Comparison of ENCODE assay signal across 10 mouse cellular contexts in the genomic region with DNA sequence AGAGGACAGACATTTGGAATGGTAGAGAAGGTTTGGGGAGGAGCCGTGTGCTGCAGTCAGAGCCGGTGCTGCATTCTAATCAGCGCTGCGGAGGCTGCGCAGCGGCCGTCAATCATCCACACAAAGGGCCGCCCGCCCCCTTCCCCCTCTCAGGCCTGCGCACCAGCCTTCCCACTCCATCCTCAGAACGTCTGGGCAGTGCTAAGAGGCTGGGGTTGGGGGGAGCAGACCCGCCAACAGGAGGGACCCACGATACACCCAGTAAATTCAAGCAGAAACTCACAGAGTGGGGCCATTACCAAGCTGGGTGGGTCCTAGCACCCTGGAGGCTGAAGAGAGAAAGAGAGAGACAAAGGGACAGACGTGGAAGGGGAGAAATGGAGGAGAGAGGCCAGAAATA. TPM values are rescaled to one million over a fixed set of nuclear protein-coding genes. Genes with fewer than 3 reads are reported as not detected.
DNase-seq lines count a peak whose midpoint lies in the region; ATAC-seq lines count a peak whose summit lies in the region.
"Had no signal": no experiment of that assay in that cellular context is flagged by ENCODE, and none has a peak within 500 bp of the region (broad histone marks: within the 10 kb centered on the region; RNA-seq: fewer than 3 reads in every experiment).

No protein-coding gene starts in this region.

- H3K4me1 ChIP-seq in forebrain, embryonic 14.5 days (ENCODE audit: control insufficient read depth, insufficient read depth, low read length): peaks cover 51% of the 10 kb centered on the region
- H3K4me1 ChIP-seq in limb, embryonic 13.5 days: peaks cover 43% of the 10 kb centered on the region

- peak overlapping the region; percentile 29; the same call in 1 of the 2 replicates for H3K4me2 ChIP-seq in forebrain, embryonic 14.5 days (ENCODE audit: low read length)
- peak overlapping the region; percentile 7; the same call in 1 of the 2 replicates for H3K4me2 ChIP-seq in limb, embryonic 13.5 days (replicated peaks)

- 3% methylated on average over 14 of the region's 14 CpGs for WGBS in forebrain, embryonic 14.5 days
- WGBS in limb, embryonic 13.5 days: 6% methylated on average over 14 of the region's 14 CpGs

- ATAC-seq in forebrain, embryonic 14.5 days: peak; percentile 73
- no peak for ATAC-seq in limb, embryonic 13.5 days (ENCODE audit: low FRiP score, low read depth)
- ATAC-seq in monocyte, adult 5-6 weeks (replicated peaks; ENCODE audit: insufficient number of reproducible peaks, low FRiP score, low TSS enrichment, poor library complexity, severe bottlenecking): no peak
- ATAC-seq: Patski had no signal

- DNase-seq in right cerebral cortex, postnatal 4 days: peak; percentile 69
- DNase-seq in right cerebral cortex, postnatal 25 days: no peak
- peak; percentile 89 for DNase-seq in forebrain, embryonic 14.5 days (ENCODE audit: low spot score)
- no peak for DNase-seq in kidney, adult 8-10 months
- no peak for DNase-seq in thymus, adult 18-20 months
- DNase-seq: cerebellum, adult 2 months; kidney, adult 9 months had no signal

- H3K36me3 ChIP-seq in forebrain, embryonic 14.5 days (ENCODE audit: control insufficient read depth, insufficient read depth, low read length): no peaks in the 10 kb centered on the region
- no peaks in the 10 kb centered on the region for H3K36me3 ChIP-seq in limb, embryonic 13.5 days

- peak overlapping the region; percentile 92 for H3K27ac ChIP-seq in forebrain, embryonic 14.5 days (ENCODE audit: low read depth, low read length)
- no peak overlapping the region for H3K27ac ChIP-seq in limb, embryonic 13.5 days

- H3K27me3 ChIP-seq in forebrain, embryonic 14.5 days (replicated peaks; ENCODE audit: control insufficient read depth, insufficient read depth, low read length): peaks cover 16% of the 10 kb centered on the region
- H3K27me3 ChIP-seq in limb, embryonic 13.5 days: peaks cover 73% of the 10 kb centered on the region

- H3K4me3 ChIP-seq in forebrain, embryonic 14.5 days (ENCODE audit: low read depth, low read length): no peak overlapping the region
- H3K4me3 ChIP-seq in limb, embryonic 13.5 days: no peak overlapping the region

- peak overlapping the region; percentile 52 for H3K9ac ChIP-seq in forebrain, embryonic 14.5 days (ENCODE audit: low read length)
- H3K9ac ChIP-seq in limb, embryonic 13.5 days: 0 out of 2 replicates have a peak overlapping the region, but pooled peaks have one; percentile 19

- no peaks in the 10 kb centered on the region for H3K9me3 ChIP-seq in forebrain, embryonic 14.5 days (replicated peaks; ENCODE audit: control insufficient read depth, low read length)
- no peaks in the 10 kb centered on the region for H3K9me3 ChIP-seq in limb, embryonic 13.5 days

RNA-seq across cellular contexts. Expression of a gene that starts 22.0 kb away (rescaled TPM):
- 48.2 and 61.2 TPM in 2 replicates for polyA plus RNA-seq in forebrain, embryonic 14.5 days (2014; fragmentation: Nextera tagmentation; extraction: Ambion mirVana)
- 57.7 and 58.3 TPM in 2 replicates for polyA plus RNA-seq in limb, embryonic 13.5 days (2015; fragmentation: Nextera tagmentation; extraction: Ambion mirVana)
- 34.7 to 46.4 TPM (median 44.7 TPM) in 3 replicates for total RNA-seq in monocyte, adult 5-6 weeks (2017)

Comparison
In these comparisons a context has a peak if more than half of its experiments do, and no peak if none do; other contexts are left out.
1. DNase-seq: peak in right cerebral cortex, postnatal 4 days (single experiment) and forebrain, embryonic 14.5 days (single experiment); none in right cerebral cortex, postnatal 25 days (single experiment), kidney, adult 8-10 months (0 of 2) and thymus, adult 18-20 months (0 of 2).